Mouse (Mus musculus) kidney, postnatal 4 days (tissue): ENCODE measurements around the gene Skap1.

Experiments used
- DNase-seq, 2 experiments: peaks; one replicate each; pipeline ENCODE4 v3.0.0; 2021; ENCODE audit warnings: mixed read lengths in 2 of 2

Gene Skap1

GRCm38 (mm10) chr11:96466382-96466781 is 2.0 kb downstream of the Skap1 start:
- DNase-seq, result no peak

GRCm38 (mm10) chr11:96466987-96467386 is 2.6 kb downstream of the Skap1 start:
- no peak for DNase-seq

GRCm38 (mm10) chr11:96468048-96468745 is 3.8 kb downstream of the Skap1 start:
- DNase-seq, result no peak

- no peak for DNase-seq
These were observed 18.3 kb downstream of the Skap1 start for GRCm38 (mm10) chr11:96482711-96483110.

- DNase-seq, result no peak
These were observed 18.8 kb downstream of the Skap1 start for GRCm38 (mm10) chr11:96483179-96483578.

GRCm38 (mm10) chr11:96498481-96498880 is 34.1 kb downstream of the Skap1 start:
- DNase-seq, result no peak

GRCm38 (mm10) chr11:96501042-96501441 is 36.6 kb downstream of the Skap1 start:
- no peak for DNase-seq

- DNase-seq, result no peak
These were observed 38.6 kb downstream of the Skap1 start for GRCm38 (mm10) chr11:96502948-96503347.

- DNase-seq, result no peak
These were observed 40.2 kb downstream of the Skap1 start for GRCm38 (mm10) chr11:96504509-96505119.

GRCm38 (mm10) chr11:96505841-96506240 is 41.4 kb downstream of the Skap1 start:
- peak in 1 of 2 experiments; percentile 16 for DNase-seq

GRCm38 (mm10) chr11:96515164-96515563 is 50.8 kb downstream of the Skap1 start:
- DNase-seq, result no peak

GRCm38 (mm10) chr11:96524541-96524940 is 60.1 kb downstream of the Skap1 start:
- no peak for DNase-seq

- DNase-seq, result peak; percentile 57 to 71
These were observed 61.8 kb downstream of the Skap1 start for GRCm38 (mm10) chr11:96526137-96526621.

GRCm38 (mm10) chr11:96531757-96532433 is 67.5 kb downstream of the Skap1 start:
- no peak for DNase-seq

- DNase-seq, result no peak
These were observed 70.1 kb downstream of the Skap1 start for GRCm38 (mm10) chr11:96534531-96534930.

GRCm38 (mm10) chr11:96536146-96536545 is 71.8 kb downstream of the Skap1 start:
- peak in 1 of 2 experiments; percentile 62 for DNase-seq

GRCm38 (mm10) chr11:96542003-96542402 is 77.6 kb downstream of the Skap1 start:
- DNase-seq, result peak; percentile 70 to 81

GRCm38 (mm10) chr11:96542561-96542960 is 78.2 kb downstream of the Skap1 start:
- DNase-seq, result peak in 1 of 2 experiments; percentile 56

- no peak for DNase-seq
These were observed 82.0 kb downstream of the Skap1 start for GRCm38 (mm10) chr11:96546428-96546827.

- peak; percentile 18 to 31 for DNase-seq
These were observed 86.7 kb downstream of the Skap1 start for GRCm38 (mm10) chr11:96550960-96551703.

GRCm38 (mm10) chr11:96553091-96553490 is 88.7 kb downstream of the Skap1 start:
- peak; percentile 24 to 54 for DNase-seq

GRCm38 (mm10) chr11:96560229-96560628 is 95.8 kb downstream of the Skap1 start:
- no peak for DNase-seq

GRCm38 (mm10) chr11:96564088-96564487 is 99.7 kb downstream of the Skap1 start:
- no peak for DNase-seq
